Mouse (Mus musculus) hindbrain, embryonic 16.5 days (tissue): ENCODE measurements at regions not wholly inside any gene's neighbourhood (a gene's known extent, or its start where the extent isn't known, plus 50 kb on each side); places are given as distances from the start of the nearest gene placed in this dataset.

ENCODE experiments used
- ATAC-seq: fragments of 200-750 bp; cut with Nextera tagmentation; 2 replicates; pipeline ENCODE4 v1.8.0; 2017; ENCODE audit warnings: moderate TSS enrichment, moderate library complexity
- H3K27ac ChIP-seq: fragments of 300-500 bp; sonication (generic); 2 replicates; pipeline ENCODE4 v1.5.1; 2014; ENCODE audit warnings: low read depth, mild to moderate bottlenecking, control low read depth, low read length, moderate library complexity
- H3K27me3 ChIP-seq: fragments of 300-500 bp; sonication (generic); replicated peaks from 2 replicates; pipeline ENCODE4 v1.6.1; 2014; ENCODE audit warnings: low read length; ENCODE audit not compliant: control insufficient read depth, insufficient read depth
- H3K36me3 ChIP-seq: fragments of 300-500 bp; sonication (generic); 2 replicates; pipeline ENCODE4 v1.6.1; 2014; ENCODE audit warnings: mild to moderate bottlenecking, low read length, moderate library complexity, mixed read lengths; ENCODE audit not compliant: control insufficient read depth, insufficient read depth
- H3K4me1 ChIP-seq: fragments of 300-500 bp; sonication (generic); 2 replicates; pipeline ENCODE4 v1.6.1; 2014; ENCODE audit warnings: low read depth, low read length; ENCODE audit not compliant: control insufficient read depth, insufficient read depth
- H3K4me2 ChIP-seq: fragments of 300-500 bp; sonication (generic); 2 replicates; pipeline ENCODE4 v1.6.1; 2014; ENCODE audit warnings: mild to moderate bottlenecking, low read length, control low read depth, moderate library complexity
- H3K4me3 ChIP-seq: fragments of 300-500 bp; sonication (generic); 2 replicates; pipeline ENCODE4 v1.5.1; 2014; ENCODE audit warnings: mild to moderate bottlenecking, low read length, control low read depth, moderate library complexity
- H3K9ac ChIP-seq: fragments of 300-500 bp; sonication (generic); 2 replicates; pipeline ENCODE4 v1.6.1; 2014; ENCODE audit warnings: low read depth, mild to moderate bottlenecking, control low read depth, low read length, moderate library complexity
- H3K9me3 ChIP-seq: fragments of 300-500 bp; sonication (generic); 2 replicates; pipeline ENCODE4 v1.6.1; 2014; ENCODE audit warnings: mild to moderate bottlenecking, low read length, moderate library complexity; ENCODE audit not compliant: control insufficient read depth
- WGBS: fragments of 180-500 bp; shearing (Covaris S2); extraction: QIAGEN DNeasy Blood & Tissue Kit; methylation state at CpG from one replicate; pipeline ENCODE4 v1.1.7; 2014; 5-methylcytosine and 5-hydroxymethylcytosine counted together

DNA sequence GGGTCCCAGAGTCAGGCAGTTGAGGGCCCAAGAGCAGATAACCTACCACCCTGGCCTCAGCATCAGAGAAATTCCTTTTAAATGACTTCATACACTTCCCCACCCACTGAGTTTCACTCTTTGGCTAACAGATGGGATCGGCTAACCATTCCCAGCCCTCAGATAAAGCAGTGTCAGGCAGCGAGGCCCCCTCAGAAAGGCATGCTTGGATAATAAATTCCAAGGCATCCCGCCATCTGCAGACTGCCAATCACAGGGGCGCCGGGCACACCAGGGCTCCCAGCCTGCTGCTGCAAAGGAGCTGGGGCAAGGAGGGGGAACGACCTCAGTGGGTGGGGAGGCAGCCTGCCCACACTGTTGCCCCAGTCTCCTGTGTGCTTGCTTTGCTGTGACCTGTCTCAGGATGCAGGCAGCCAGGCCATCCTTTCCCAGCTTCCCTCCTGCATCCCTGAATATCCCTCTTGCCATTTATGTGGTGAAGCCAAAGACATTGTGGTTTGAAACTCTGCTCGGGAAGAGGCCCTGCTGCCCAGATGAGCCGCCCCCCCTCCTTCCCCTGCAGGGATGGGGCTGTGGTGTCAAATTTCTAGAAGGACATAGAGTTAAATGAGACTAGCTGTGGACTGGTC is 143.6 kb downstream of the Gm26897 start:
- H3K27ac ChIP-seq, result no peak overlapping the region
- no peak overlapping the region for H3K9ac ChIP-seq
- no peaks in the 10 kb centered on the region; the same call in none of the 2 replicates for H3K4me1 ChIP-seq
- no peaks in the 10 kb centered on the region for H3K27me3 ChIP-seq
- H3K36me3 ChIP-seq, result no peaks in the 10 kb centered on the region
- WGBS, result 6% methylated on average over 8 of the region's 8 CpGs
- H3K4me2 ChIP-seq, result no peak overlapping the region
- peaks cover under 1% of the 10 kb centered on the region for H3K9me3 ChIP-seq
- ATAC-seq, result no peak
- no peak overlapping the region for H3K4me3 ChIP-seq

- Histone ChIP-seq H3K9me3 (no peaks in the 10 kb centered on the region), H3K4me3 (no peak overlapping the region), H3K27me3 (no peaks in the 10 kb centered on the region; the same call in 1 of the 2 replicates), H3K4me2 (no peak overlapping the region), H3K9ac (no peak overlapping the region), H3K36me3 (no peaks in the 10 kb centered on the region), H3K4me1 (no peaks in the 10 kb centered on the region; the same call in none of the 2 replicates), H3K27ac (no peak overlapping the region)
- ATAC-seq, result no peak
These were observed 145.3 kb downstream of the Gm26897 start for GRCm38 (mm10) chr5:111879044-111879443.

DNA sequence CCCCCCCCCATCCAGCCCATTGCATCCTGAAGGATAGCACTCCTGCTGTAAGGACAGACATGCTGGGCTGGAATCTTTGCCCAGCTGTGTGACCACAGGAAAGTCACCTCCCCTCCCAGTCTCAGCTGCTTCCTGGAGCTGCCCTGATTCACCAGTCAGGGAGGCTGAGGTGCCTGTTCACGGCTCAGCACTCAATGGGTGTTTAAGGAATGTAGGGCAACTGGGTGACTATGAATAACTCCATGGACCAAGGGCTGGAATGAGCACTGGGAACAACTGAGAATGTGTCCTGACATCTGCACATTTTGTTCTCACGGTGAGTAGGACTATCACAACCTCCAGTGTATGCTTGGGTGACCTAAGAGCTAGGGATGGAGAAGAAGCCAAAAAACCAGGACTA is 146.5 kb downstream of the Gm26897 start:
- ATAC-seq, result no peak
- Histone ChIP-seq H3K36me3 (no peaks in the 10 kb centered on the region), H3K4me2 (no peak overlapping the region), H3K4me1 (no peaks in the 10 kb centered on the region; the same call in none of the 2 replicates), H3K9ac (no peak overlapping the region), H3K27me3 (peaks cover 3% of the 10 kb centered on the region; the same call in 1 of the 2 replicates), H3K4me3 (no peak overlapping the region), H3K27ac (no peak overlapping the region), H3K9me3 (no peaks in the 10 kb centered on the region)
- WGBS, result 87% methylated on average over 2 of the region's 2 CpGs

DNA sequence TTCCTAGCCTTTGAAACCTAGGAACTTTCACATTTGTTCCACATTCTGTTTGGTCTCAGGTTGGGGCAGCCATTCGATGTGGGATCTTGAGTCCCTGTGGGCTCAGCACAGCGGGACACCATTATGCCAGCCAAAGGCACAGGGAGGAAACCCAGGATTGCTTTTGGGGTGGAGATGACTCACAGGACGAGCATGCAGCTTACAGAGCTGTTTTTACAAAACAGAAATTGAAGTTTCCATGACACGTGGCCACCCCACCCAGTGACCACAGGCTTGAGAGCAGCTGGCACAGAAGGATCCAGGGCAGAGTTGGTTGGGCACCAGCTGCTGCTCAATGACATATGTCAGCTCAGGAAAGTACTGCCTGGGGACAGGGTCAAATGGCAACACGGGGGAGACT is 147.8 kb downstream of the Gm26897 start:
- H3K27me3 ChIP-seq, result peaks cover 3% of the 10 kb centered on the region; the same call in 1 of the 2 replicates
- WGBS, result 34% methylated on average over 5 of the region's 5 CpGs
- ATAC-seq, result no peak

GRCm38 (mm10) chr5:111887281-111887680 is 153.6 kb downstream of the Gm26897 start:
- Histone ChIP-seq H3K36me3 (no peaks in the 10 kb centered on the region), H3K4me3 (no peak overlapping the region), H3K9me3 (no peaks in the 10 kb centered on the region), H3K4me1 (peaks cover 9% of the 10 kb centered on the region), H3K4me2 (no peak overlapping the region), H3K27ac (no peak overlapping the region), H3K27me3 (peaks cover 3% of the 10 kb centered on the region; the same call in 1 of the 2 replicates), H3K9ac (no peak overlapping the region)
- no peak for ATAC-seq
- 67% methylated on average over 4 of the region's 4 CpGs for WGBS

More for the DNA sequence above, 147.8 kb downstream of the Gm26897 start:
- Histone ChIP-seq H3K4me3 (no peak overlapping the region), H3K4me2 (no peak overlapping the region), H3K9ac (no peak overlapping the region), H3K9me3 (no peaks in the 10 kb centered on the region), H3K4me1 (peaks cover 5% of the 10 kb centered on the region), H3K27ac (no peak overlapping the region), H3K36me3 (no peaks in the 10 kb centered on the region)

- H3K9me3 ChIP-seq, result no peaks in the 10 kb centered on the region
- no peak overlapping the region for H3K4me2 ChIP-seq
- H3K4me1 ChIP-seq, result peaks cover 23% of the 10 kb centered on the region
- H3K9ac ChIP-seq, result no peak overlapping the region
- H3K27me3 ChIP-seq, result no peaks in the 10 kb centered on the region
- no peak overlapping the region for H3K4me3 ChIP-seq
- 39% methylated on average over 7 of the region's 7 CpGs for WGBS
- H3K27ac ChIP-seq, result no peak overlapping the region
- no peak for ATAC-seq
- H3K36me3 ChIP-seq, result no peaks in the 10 kb centered on the region
These were observed 157.1 kb downstream of the Gm26897 start for GRCm38 (mm10) chr5:111890800-111891199.

DNA sequence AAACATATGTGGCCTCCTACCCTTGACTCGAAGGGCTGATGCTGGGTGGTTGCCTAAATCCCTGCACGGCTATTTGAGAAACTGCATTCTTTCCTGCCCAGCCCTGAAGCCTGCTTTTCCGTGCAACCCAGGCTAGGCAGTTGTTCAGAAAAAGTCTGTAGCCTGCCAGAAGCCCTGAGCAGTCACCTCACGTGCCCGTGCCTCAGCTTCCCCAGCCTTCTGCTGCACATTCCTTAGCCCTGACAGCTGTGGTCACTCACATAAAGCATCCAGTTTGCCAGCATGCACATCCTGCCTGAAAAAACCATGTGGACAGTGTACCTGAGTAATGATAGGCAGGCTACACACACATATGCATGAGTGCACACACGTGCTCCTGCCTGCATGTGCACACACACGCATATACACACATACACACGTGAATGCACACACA is 157.6 kb downstream of the Gm26897 start:
- WGBS, result 69% methylated on average over 8 of the region's 8 CpGs
- H3K4me2 ChIP-seq, result no peak overlapping the region
- H3K4me1 ChIP-seq, result peaks cover 18% of the 10 kb centered on the region
- H3K36me3 ChIP-seq, result no peaks in the 10 kb centered on the region
- no peak overlapping the region for H3K4me3 ChIP-seq
- no peaks in the 10 kb centered on the region for H3K9me3 ChIP-seq
- ATAC-seq, result no peak
- no peak overlapping the region for H3K9ac ChIP-seq
- no peak overlapping the region for H3K27ac ChIP-seq
- H3K27me3 ChIP-seq, result no peaks in the 10 kb centered on the region; the same call in 1 of the 2 replicates

- Histone ChIP-seq H3K4me2 (no peak overlapping the region), H3K9ac (no peak overlapping the region), H3K4me1 (peaks cover 18% of the 10 kb centered on the region), H3K9me3 (no peaks in the 10 kb centered on the region), H3K4me3 (no peak overlapping the region), H3K36me3 (no peaks in the 10 kb centered on the region), H3K27ac (no peak overlapping the region), H3K27me3 (no peaks in the 10 kb centered on the region; the same call in 1 of the 2 replicates)
- WGBS, result 44% methylated on average over 3 of the region's 3 CpGs
- ATAC-seq, result no peak
These were observed 159.2 kb downstream of the Gm26897 start for GRCm38 (mm10) chr5:111892956-111893355.

DNA sequence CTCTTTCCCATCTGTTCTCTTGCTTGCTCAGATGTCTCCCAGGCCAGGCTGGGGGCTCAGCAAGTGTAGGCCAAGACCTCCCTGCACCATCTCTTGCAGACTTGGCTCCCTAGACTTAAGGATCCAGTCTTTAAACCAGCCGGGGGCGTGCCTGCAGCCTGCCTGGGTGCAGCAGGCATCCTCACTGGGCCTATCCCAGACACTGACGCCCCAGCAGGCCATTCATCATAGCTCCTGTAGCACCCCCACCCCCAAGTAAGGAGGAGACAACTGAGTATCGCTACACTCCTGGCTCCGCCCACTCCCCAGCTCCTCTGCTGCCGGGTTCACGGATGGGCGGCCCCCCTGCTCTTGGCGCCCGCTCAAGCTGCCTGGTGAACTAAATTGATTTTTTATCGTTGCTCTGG is 160.2 kb downstream of the Gm26897 start:
- WGBS, result 2% methylated on average over 11 of the region's 11 CpGs
- Histone ChIP-seq H3K4me3 (peak overlapping the region; percentile 12; the same call in 1 of the 2 replicates), H3K27me3 (no peaks in the 10 kb centered on the region; the same call in 1 of the 2 replicates), H3K4me1 (peaks cover 22% of the 10 kb centered on the region), H3K27ac (peak overlapping the region; percentile 73), H3K36me3 (no peaks in the 10 kb centered on the region), H3K9ac (peak overlapping the region; percentile 19), H3K4me2 (peak overlapping the region; percentile 49), H3K9me3 (no peaks in the 10 kb centered on the region)
- peak; percentile 89 for ATAC-seq
